Mouse (Mus musculus) CH12.LX (cell line): ENCODE data around the gene Gimap7. TPM values are rescaled to one million over a fixed set of nuclear protein-coding genes. Genes with fewer than 3 reads are reported as not detected.

Experiments
- DNase-seq: peaks from one replicate; pipeline ENCODE4 v3.0.0-alpha.2; 2013; ENCODE audit errors: extremely low read depth
- H3K27ac ChIP-seq: 2 replicates; pipeline ENCODE4 v1.5.1; 2012; ENCODE audit warnings: low read depth, mild to moderate bottlenecking, control low read depth, moderate library complexity; ENCODE audit not compliant: insufficient read depth
- H3K27me3 ChIP-seq: replicated peaks from 2 replicates; pipeline ENCODE3; 2012; ENCODE audit warnings: inconsistent platforms
- H3K36me3 ChIP-seq, 2 experiments: replicated peaks in 1 of 2; 2 replicates each; pipeline versions ENCODE3 to v1.6.1; 2012; ENCODE audit warnings: inconsistent platforms in 1 of 2, low read length in 1 of 2, mild to moderate bottlenecking in 1 of 2, mixed read lengths in 1 of 2, moderate library complexity in 1 of 2; ENCODE audit not compliant: control insufficient read depth in 1 of 2, insufficient read depth in 1 of 2
- H3K4me1 ChIP-seq, 2 experiments: 2 replicates each; pipeline ENCODE4 v1.6.1; 2012; ENCODE audit warnings: inconsistent platforms in 1 of 2, moderate library complexity in 1 of 2; ENCODE audit not compliant: insufficient read depth in 2 of 2, control insufficient read depth in 1 of 2
- H3K4me2 ChIP-seq: 2 replicates; pipeline ENCODE4 v1.6.1; 2012; ENCODE audit warnings: low read depth, mild to moderate bottlenecking, control low read depth; ENCODE audit not compliant: poor library complexity, insufficient read depth, severe bottlenecking
- H3K4me3 ChIP-seq, 3 experiments: fragments of 150-350 bp in 1 of 3; sonication (generic) in 1 of 3; replicated peaks in 1 of 3; 2 replicates each; pipeline versions ENCODE3 to v1.5.1; 2011 to 2012; ENCODE audit warnings: low read depth in 2 of 3, low read length in 2 of 3, mild to moderate bottlenecking in 2 of 3, moderate library complexity in 2 of 3, control low read depth in 1 of 3, improper control_type of control experiment in 1 of 3, inconsistent platforms in 1 of 3, mixed read lengths in 1 of 3; ENCODE audit not compliant: poor library complexity in 1 of 3
- H3K79me2 ChIP-seq: replicated peaks from 2 replicates; pipeline ENCODE4 v1.6.1; 2012; ENCODE audit warnings: mild to moderate bottlenecking, moderate library complexity; ENCODE audit not compliant: control insufficient read depth, poor library complexity, insufficient read depth, severe bottlenecking; ENCODE audit errors: extremely low read depth
- H3K9ac ChIP-seq: 2 replicates; pipeline ENCODE4 v1.6.1; 2012; ENCODE audit warnings: low read depth, mild to moderate bottlenecking, control low read depth, moderate library complexity; ENCODE audit not compliant: insufficient read depth
- H3K9me3 ChIP-seq: replicated peaks from 2 replicates; pipeline ENCODE3; 2012; ENCODE audit warnings: low read length, inconsistent platforms, mixed read lengths
- BHLHE40 ChIP-seq: IDR thresholded peaks from 2 replicates; pipeline ENCODE4 v1.6.1; 2011; ENCODE audit warnings: mild to moderate bottlenecking, low read depth, low read length, improper control_type of control experiment
- CTCF ChIP-seq, 2 experiments: IDR thresholded peaks in 1 of 2; conservative IDR thresholded peaks in 1 of 2; 2 replicates each; pipeline ENCODE4 v1.5.1; 2011 to 2012; ENCODE audit warnings: low read depth in 2 of 2, low read length in 2 of 2, improper control_type of control experiment in 1 of 2, inconsistent platforms in 1 of 2, mild to moderate bottlenecking in 1 of 2, moderate library complexity in 1 of 2
- ELF1 ChIP-seq: IDR thresholded peaks from 2 replicates; pipeline ENCODE4 v1.6.1; 2014; ENCODE audit warnings: low read depth, mild to moderate bottlenecking, inconsistent platforms, low read length, improper control_type of control experiment
- EP300 ChIP-seq: IDR thresholded peaks from 2 replicates; pipeline ENCODE4 v1.6.1; 2011; ENCODE audit warnings: low read length, improper control_type of control experiment
- ETS1 ChIP-seq: conservative IDR thresholded peaks from 2 replicates; pipeline ENCODE4 v1.6.1; 2012; ENCODE audit warnings: low read depth, mild to moderate bottlenecking, inconsistent platforms, low read length, improper control_type of control experiment, moderate library complexity
- HCFC1 ChIP-seq: IDR thresholded peaks from 2 replicates; pipeline ENCODE4 v1.6.1; 2012; ENCODE audit warnings: low read depth, mild to moderate bottlenecking, inconsistent platforms, low read length, improper control_type of control experiment
- IRF4 ChIP-seq: IDR thresholded peaks from 2 replicates; pipeline ENCODE4 v1.6.1; 2014; ENCODE audit warnings: low read depth, mild to moderate bottlenecking, inconsistent platforms, low read length, improper control_type of control experiment
- JUN ChIP-seq: IDR thresholded peaks from 2 replicates; pipeline ENCODE4 v1.6.1; 2011; ENCODE audit warnings: low read depth, mild to moderate bottlenecking, low read length, improper control_type of control experiment, moderate library complexity; ENCODE audit not compliant: insufficient read depth
- JUND ChIP-seq: conservative IDR thresholded peaks from 2 replicates; pipeline ENCODE4 v1.6.1; 2011; ENCODE audit warnings: low read depth, low read length, improper control_type of control experiment
- MAZ ChIP-seq: IDR thresholded peaks from 2 replicates; pipeline ENCODE4 v1.6.1; 2012; ENCODE audit warnings: low read depth, mild to moderate bottlenecking, inconsistent platforms, low read length, improper control_type of control experiment, moderate library complexity
- MYC ChIP-seq: IDR thresholded peaks from 2 replicates; pipeline ENCODE4 v1.6.1; 2011; ENCODE audit warnings: low read depth, mild to moderate bottlenecking, improper control_type of control experiment, low read length
- NELFE ChIP-seq: IDR thresholded peaks from 2 replicates; pipeline ENCODE4 v1.6.1; 2011; ENCODE audit warnings: low read depth, low read length, improper control_type of control experiment
- PAX5 ChIP-seq: IDR thresholded peaks from 2 replicates; pipeline ENCODE4 v1.6.1; 2012; ENCODE audit warnings: low read length, inconsistent platforms, mixed read lengths
- POLR2A ChIP-seq: IDR thresholded peaks from 2 replicates; pipeline ENCODE4 v1.6.1; 2011; ENCODE audit warnings: low read depth, mild to moderate bottlenecking, improper control_type of control experiment, low read length
- POLR2AphosphoS2 ChIP-seq: IDR thresholded peaks from 2 replicates; pipeline ENCODE4 v1.6.1; 2011; ENCODE audit warnings: low read depth, low read length, improper control_type of control experiment
- RAD21 ChIP-seq: IDR thresholded peaks from 2 replicates; pipeline ENCODE4 v1.6.1; 2011; ENCODE audit warnings: low read depth, mild to moderate bottlenecking, low read length, improper control_type of control experiment, moderate library complexity
- RCOR1 ChIP-seq: conservative IDR thresholded peaks from 2 replicates; pipeline ENCODE4 v1.6.1; 2012; ENCODE audit warnings: low read depth, mild to moderate bottlenecking, inconsistent platforms, low read length, improper control_type of control experiment
- SMC3 ChIP-seq: IDR thresholded peaks from 2 replicates; pipeline ENCODE4 v1.6.1; 2011; ENCODE audit warnings: low read depth, low read length, improper control_type of control experiment
- TBP ChIP-seq: conservative IDR thresholded peaks from 2 replicates; pipeline ENCODE4 v1.6.1; 2011; ENCODE audit warnings: low read depth, low read length, improper control_type of control experiment
- TCF12 ChIP-seq: IDR thresholded peaks from 2 replicates; pipeline ENCODE4 v1.6.1; 2014; ENCODE audit warnings: low read depth, mild to moderate bottlenecking, inconsistent platforms, low read length, improper control_type of control experiment
- UBTF ChIP-seq: IDR thresholded peaks from 2 replicates; pipeline ENCODE4 v1.6.1; 2012; ENCODE audit warnings: low read depth, mild to moderate bottlenecking, inconsistent platforms, low read length, improper control_type of control experiment, moderate library complexity
- USF2 ChIP-seq: conservative IDR thresholded peaks from 2 replicates; pipeline ENCODE4 v1.6.1; 2011; ENCODE audit warnings: low read depth, low read length, improper control_type of control experiment
- ZMIZ1 ChIP-seq: IDR thresholded peaks from 2 replicates; pipeline ENCODE4 v1.6.1; 2012; ENCODE audit warnings: low read depth, mild to moderate bottlenecking, inconsistent platforms, low read length, improper control_type of control experiment
- dilution Hi-C: fragments of 300-500 bp; cut with MboI; formaldehyde crosslinking; loops from 2 replicates; pipeline ENCODE4 v1.14.3; 2020; ENCODE audit warnings: low sequenced_read_pairs; ENCODE audit not compliant: extremely low pct_unique_long_range_greater_than_20kb, extremely low pct_ligation_motif_present
- in situ Hi-C: fragments of 300-500 bp; cut with MboI; formaldehyde crosslinking; loops from 3 replicates; pipeline ENCODE4 v1.14.3; 2019; ENCODE audit warnings: low sequenced_read_pairs, low pct_ligation_motif_present, low pct_unique_long_range_greater_than_20kb, mixed read lengths
- polyA plus RNA-seq: library from polyadenylated mRNA; unstranded; fragments of >175 nt; gene quantifications from 2 replicates; pipeline ENCODE4 v1.2.1, GENCODE M21; 2012; ENCODE audit warnings: low read depth; ENCODE audit not compliant: insufficient read length
- total RNA-seq, 2 experiments: library from RNA; depleted of rRNA; stranded (reverse); fragments of 300-350 nt in 1 of 2; fragments of >200 nt in 1 of 2; gene quantifications; 2 replicates each; pipeline ENCODE4 v1.2.3; 2012 to 2014

The Gimap7 gene
- total and polyA plus RNA-seq, 3 experiments, result 4.2 to 14.5 (median 7.0) TPM

DNA sequence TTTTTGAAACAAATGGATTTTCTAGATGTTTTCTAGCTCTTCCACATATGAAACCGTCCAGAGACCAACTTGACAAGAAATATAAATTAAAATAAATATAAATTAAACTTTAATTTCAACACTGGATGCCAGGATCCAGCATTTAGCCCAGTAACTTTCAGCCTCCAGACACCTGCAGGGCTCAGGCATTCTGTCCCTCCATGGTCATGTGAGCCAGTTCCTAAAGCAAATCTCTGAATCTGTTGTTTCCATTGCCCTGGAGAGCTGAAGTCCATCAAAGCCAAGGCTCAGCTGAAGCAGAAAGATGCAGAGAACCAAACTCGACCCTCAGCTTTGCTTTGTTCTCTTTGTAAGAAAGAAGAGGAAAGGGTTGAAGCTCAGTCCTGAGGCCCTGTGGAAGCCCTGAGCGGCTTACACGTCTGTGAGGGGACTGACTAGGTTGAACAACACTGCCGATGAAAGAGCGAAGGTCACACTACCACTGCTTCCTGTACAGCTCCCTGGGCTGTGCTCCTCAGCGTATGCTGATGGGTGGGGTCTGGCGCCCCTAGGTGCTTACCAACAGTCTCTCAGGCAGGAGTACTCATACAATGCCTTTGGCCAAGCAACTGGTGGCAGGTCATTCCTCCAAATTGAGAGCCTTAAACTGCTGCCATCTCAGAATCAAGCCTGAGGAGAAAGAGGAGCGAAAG, 49.9 kb downstream of the Gimap7 start:
- dilution Hi-C loops, result loop anchor here (25.0 kb wide), 1 partner anchor 131 kb away; the partner anchor contains the start of genes AI854703 and Gimap8

DNA sequence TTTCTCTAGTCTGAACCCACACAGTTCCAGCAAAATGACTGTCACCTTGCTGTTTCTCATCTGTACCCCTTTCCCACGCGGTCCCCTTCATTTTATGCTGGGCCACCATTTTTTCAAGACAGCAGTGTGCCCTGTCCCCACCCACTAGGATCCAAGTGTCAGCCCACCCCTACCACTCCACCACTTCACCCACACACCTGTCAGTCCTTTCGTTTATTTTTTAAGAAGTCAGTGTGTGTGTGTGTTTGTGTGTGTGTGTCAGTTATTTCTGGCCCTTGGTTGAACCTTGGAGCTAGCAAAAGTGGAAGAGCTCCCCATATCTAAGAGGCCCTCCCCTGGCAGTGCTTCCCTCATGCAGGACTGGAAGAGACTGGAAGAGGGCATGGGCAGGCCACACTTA, 50.5 kb downstream of the Gimap7 start:
- Histone ChIP-seq H3K36me3 (peaks cover 25 to 28% of the 10 kb centered on the region in 2 experiments), H3K9me3 (no peaks in the 10 kb centered on the region), H3K27ac (peak overlapping the region; percentile 79), H3K27me3 (no peaks in the 10 kb centered on the region), H3K9ac (peak overlapping the region; percentile 95), H3K4me3 (peak overlapping the region; percentile 45 to 77 (median 46)), H3K4me2 (peak overlapping the region; percentile 96), H3K4me1 (peaks cover 17 to 51% of the 10 kb centered on the region in 2 experiments), H3K79me2 (peaks cover 16% of the 10 kb centered on the region; the same call in 1 of the 2 replicates)
- DNase-seq, result no peak
- in situ Hi-C loops (no loop called here), dilution Hi-C loops (loop anchor here (25.0 kb wide), 1 partner anchor 132 kb away; the partner anchor contains the start of genes AI854703 and Gimap8)
- TF ChIP-seq RCOR1, result no peak
- TF ChIP-seq JUN, result no peak
- TF ChIP-seq IRF4, result 0 out of 2 replicates have a peak, but pooled peaks have one; percentile 9
- no peak for TF ChIP-seq MAZ
- no peak for TF ChIP-seq SMC3

More for the DNA sequence above, 49.9 kb downstream of the Gimap7 start:
- DNase-seq, result peak; percentile 59
- peak overlapping the region; percentile 79 for H3K27ac ChIP-seq
- peak overlapping the region; percentile 96 for H3K4me2 ChIP-seq
- no peaks in the 10 kb centered on the region for H3K27me3 ChIP-seq
- H3K9ac ChIP-seq, result peak overlapping the region; percentile 95
- H3K4me1 ChIP-seq, result peaks cover 17 to 51% of the 10 kb centered on the region in 2 experiments
- no peaks in the 10 kb centered on the region for H3K9me3 ChIP-seq
- H3K36me3 ChIP-seq, result peaks cover 25 to 28% of the 10 kb centered on the region in 2 experiments
- peak overlapping the region; percentile 45 to 77 (median 46) for H3K4me3 ChIP-seq
- in situ Hi-C loops, result no loop called here
- no peak for TF ChIP-seq PAX5
- TF ChIP-seq TCF12, result peak; percentile 41
- TF ChIP-seq EP300, result no peak; the same call in 1 of the 2 replicates
- peak; percentile 45 for TF ChIP-seq SMC3
- TF ChIP-seq UBTF, result 0 out of 2 replicates have a peak, but pooled peaks have one; percentile 38
- TF ChIP-seq HCFC1, result no peak
- no peak for TF ChIP-seq USF2
- TF ChIP-seq NELFE, result no peak
- peak; percentile 51; the same call in 1 of the 2 replicates for TF ChIP-seq ELF1
- TF ChIP-seq RAD21, result peak; percentile 41
- TF ChIP-seq CTCF (conservative IDR thresholded peaks at IDR 0.05 in 1 of 2, IDR thresholded peaks at IDR 0.05 in 1 of 2; ENCODE audit: low read depth in 2 of 2, low read length in 2 of 2), result peak in 1 of 2 experiments; percentile 41; a peak in 2 of 4 replicates
- TF ChIP-seq MYC, result peak; percentile 42; the same call in 1 of the 2 replicates
- peak; percentile 65 for TF ChIP-seq BHLHE40
- no peak for TF ChIP-seq JUN
- TF ChIP-seq TBP, result peak; percentile 77
- no peak for TF ChIP-seq POLR2AphosphoS2
- no peak for TF ChIP-seq JUND
- TF ChIP-seq ZMIZ1, result no peak
- TF ChIP-seq POLR2A, result peak; percentile 60
- no peak for TF ChIP-seq ETS1
- TF ChIP-seq, all 38 proteins: peak for 10
- peaks cover 16% of the 10 kb centered on the region; the same call in 1 of the 2 replicates for H3K79me2 ChIP-seq
